In the genomic region with DNA sequence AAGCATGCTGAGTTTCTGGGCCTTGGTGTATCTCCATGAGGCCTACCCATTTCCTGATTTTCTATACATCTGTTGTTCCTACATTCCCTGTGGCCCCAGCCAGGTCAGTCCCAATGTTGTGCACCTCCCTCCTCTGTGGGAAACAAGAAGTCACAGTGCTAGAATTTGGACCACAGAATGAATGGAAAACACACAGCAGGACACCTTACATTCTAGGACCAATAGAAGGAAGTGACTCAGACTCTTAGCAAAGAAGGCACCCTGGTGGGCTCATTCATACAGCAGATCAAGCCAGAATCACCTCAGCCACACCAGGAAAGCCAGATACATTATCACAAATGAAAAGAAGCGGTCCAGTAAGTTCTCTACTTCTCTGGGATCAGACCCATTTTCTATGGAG, we compare ENCODE assay signal across 16 mouse cellular contexts.
"Had no signal": no experiment of that assay in that cellular context is flagged by ENCODE, and none has a peak within 500 bp of the region (broad histone marks: within the 10 kb centered on the region; RNA-seq: fewer than 3 reads in every experiment).

No protein-coding gene starts in this region.

- H3K27ac ChIP-seq: kidney, embryonic 15.5 days; liver, embryonic 13.5 days; neural tube, embryonic 12.5 days; neural tube, embryonic 15.5 days; stomach, embryonic 15.5 days had no signal

- DNase-seq: kidney, adult 8-10 months; kidney, postnatal 10 days; kidney, postnatal 36 days; liver, embryonic 13.5 days; lung, adult 2 months; lung, postnatal 14 days; lung, postnatal 4 days; midbrain, embryonic 14.5 days; right cerebral cortex, adult 18-20 months; right cerebral cortex, postnatal 14 days; right cerebral cortex, postnatal 4 days; thymus, postnatal 25 days had no signal

- H3K9ac ChIP-seq: kidney, embryonic 15.5 days; liver, embryonic 13.5 days; neural tube, embryonic 12.5 days; neural tube, embryonic 15.5 days; stomach, embryonic 15.5 days had no signal

- H3K27me3 ChIP-seq: kidney, embryonic 15.5 days; liver, embryonic 13.5 days; neural tube, embryonic 12.5 days; neural tube, embryonic 15.5 days; stomach, embryonic 15.5 days had no signal

- H3K4me3 ChIP-seq: kidney, embryonic 15.5 days; liver, embryonic 13.5 days; neural tube, embryonic 12.5 days; neural tube, embryonic 15.5 days; stomach, embryonic 15.5 days had no signal

- H3K4me1 ChIP-seq: kidney, embryonic 15.5 days; liver, embryonic 13.5 days; neural tube, embryonic 12.5 days; neural tube, embryonic 15.5 days; stomach, embryonic 15.5 days had no signal

- H3K36me3 ChIP-seq: kidney, embryonic 15.5 days; liver, embryonic 13.5 days; neural tube, embryonic 12.5 days; neural tube, embryonic 15.5 days; stomach, embryonic 15.5 days had no signal
